Mouse (Mus musculus) layer of hippocampus, adult 9-10 months (tissue): ENCODE data around the gene Ndufs5.

Experiments used
- DNase-seq: peaks from one replicate; pipeline ENCODE4 v3.0.0; 2022; ENCODE audit warnings: low spot score

Gene Ndufs5

DNA sequence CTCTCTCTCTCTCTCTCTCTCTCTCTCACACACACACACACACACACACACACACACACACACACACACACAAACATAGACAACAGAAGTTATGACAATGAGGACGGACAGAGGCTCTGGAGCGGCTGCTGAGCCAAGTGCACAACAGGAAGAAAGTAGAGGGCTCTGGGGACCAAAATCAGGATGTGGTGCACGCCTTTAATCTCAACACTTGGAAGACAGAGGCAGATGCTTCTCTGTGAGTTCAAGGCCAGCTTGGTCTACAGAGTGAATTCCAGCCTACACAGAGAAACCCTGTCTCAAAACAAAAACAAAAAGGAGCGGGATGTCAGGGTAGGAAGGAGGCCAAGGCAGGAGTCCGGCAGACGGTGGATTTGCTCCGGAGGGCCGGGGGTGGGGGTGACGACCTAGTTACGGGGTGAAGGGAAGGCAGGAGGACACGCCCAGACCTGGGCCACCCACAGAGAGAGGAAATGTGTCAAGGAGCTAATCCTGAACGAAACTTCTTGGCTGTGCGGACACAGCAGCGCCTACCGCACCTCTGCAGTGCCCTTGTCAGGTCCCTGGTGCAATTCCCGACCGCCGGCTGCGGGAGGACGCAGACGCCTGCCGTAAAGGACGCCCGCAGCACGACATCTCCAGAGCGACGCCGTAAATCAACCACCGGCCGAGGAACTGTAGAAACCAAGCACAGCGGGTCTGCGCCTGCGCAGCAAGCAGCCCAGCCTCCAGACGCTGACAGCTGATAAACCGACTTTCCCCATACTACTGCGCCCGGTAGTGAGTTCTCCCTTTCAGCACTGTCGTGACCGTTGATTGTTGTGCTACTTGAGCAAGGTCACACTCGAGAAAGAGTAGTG is at the start of gene Ndufs5:
Gene Ndufs5, minus strand, starts transcription at position 629 of the 860 bp plus-strand sequence.
- peak; percentile 89 for DNase-seq

DNA sequence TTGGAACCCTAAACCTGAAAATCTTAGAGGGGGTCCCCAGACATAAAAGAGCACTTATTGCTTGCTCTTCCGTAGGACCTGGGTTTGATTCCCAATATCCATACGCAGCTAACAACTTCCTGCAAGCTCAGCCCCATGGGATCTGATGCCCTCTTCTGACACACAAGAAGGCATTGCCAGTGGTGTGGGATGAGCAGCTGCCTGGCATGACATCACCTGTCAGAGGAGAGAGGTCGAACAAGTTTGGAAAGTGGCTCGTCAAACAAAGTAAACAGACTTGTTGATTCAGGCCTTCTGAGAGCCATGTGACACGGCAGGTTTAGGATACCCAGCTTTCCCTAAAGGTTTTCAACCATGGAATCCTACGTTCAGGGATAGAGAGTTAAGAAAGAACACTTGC is 47.1 kb upstream of the Ndufs5 start:
- no peak for DNase-seq

DNA sequence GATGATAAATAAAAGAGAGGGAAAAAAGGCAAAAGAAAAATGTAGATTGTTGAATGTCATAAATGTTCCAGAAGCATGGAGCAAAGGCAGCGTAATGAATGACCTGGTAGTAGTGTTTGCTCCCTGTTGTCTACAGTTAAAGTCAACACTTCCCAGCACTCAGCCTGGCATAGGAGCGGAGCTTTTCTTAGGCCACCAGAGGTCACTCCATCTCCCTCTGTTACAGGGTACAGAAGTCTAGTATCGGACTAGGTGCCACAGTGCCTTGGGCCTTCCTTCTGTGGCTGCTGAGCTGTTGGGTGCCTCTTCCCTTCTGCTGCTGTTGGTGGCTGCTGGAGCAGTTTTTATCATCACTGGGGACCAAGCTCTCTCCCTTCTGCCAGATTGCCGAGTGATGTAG is 40.3 kb upstream of the Ndufs5 start:
- DNase-seq = no peak

GRCm38 (mm10) chr4:123750707-123751312 is 32.8 kb upstream of the Ndufs5 start:
- no peak for DNase-seq

GRCm38 (mm10) chr4:123750152-123750651 is 32.2 kb upstream of the Ndufs5 start, which contains the start of gene Akirin1:
TSS of gene Akirin1 (minus strand) at chr4:123750345.
- DNase-seq = peak; percentile 81

GRCm38 (mm10) chr4:123749484-123750130 is 31.6 kb upstream of the Ndufs5 start:
- no peak for DNase-seq

DNA sequence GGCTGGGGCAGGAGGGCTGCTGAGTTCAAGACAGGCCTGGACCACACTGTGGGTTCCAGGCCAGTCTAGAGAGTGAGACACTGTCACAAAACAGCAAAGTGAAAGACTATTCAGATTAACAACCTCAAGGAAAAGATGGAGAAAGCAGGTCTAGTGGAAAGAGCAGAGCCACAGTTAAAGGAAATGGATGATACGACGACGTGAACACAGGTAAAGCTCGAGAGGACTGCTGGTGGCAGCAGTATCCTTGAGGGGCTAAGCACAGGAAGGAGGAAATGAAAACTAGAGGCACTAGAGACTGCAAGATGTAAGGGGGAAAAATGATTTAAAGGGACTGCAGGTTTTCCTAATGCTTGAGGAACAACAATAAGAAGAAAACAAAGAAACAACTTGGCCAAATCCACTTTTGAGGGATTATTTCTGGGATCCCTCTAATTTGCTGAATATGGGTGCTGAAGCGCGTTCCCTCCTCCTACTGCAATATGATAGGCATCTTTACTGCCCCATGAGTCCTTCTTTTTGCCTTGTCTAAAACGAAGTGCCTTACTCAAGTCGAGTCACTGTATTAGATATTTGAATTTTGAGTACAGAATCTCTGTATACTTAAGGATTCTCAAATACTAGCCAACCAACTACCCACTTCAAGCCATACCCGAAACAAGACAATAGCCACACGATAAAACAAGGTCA is 30.9 kb upstream of the Ndufs5 start:
- DNase-seq = no peak

GRCm38 (mm10) chr4:123745221-123745775 is 27.3 kb upstream of the Ndufs5 start:
- DNase-seq = no peak

DNA sequence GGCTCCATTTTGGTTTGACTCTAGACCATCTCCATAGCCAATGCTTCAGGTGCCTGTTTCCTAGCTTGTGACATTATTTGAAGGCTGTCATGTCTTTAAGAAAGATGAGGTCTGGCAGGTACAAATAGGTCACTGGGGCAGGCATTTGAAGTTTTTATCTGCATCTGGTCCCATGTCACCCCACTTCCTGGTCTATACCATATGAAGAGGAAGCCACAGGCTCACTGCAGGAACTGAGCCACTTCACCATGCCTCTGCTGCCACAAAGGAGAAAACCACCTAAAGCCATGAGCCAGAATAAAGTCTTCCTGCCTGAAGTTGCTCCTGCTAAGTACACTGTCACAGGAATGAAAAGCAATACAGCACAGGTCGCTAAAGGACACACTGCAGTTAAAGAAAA is 24.9 kb upstream of the Ndufs5 start:
- DNase-seq = no peak

GRCm38 (mm10) chr4:123738708-123739107 is 20.7 kb upstream of the Ndufs5 start:
- DNase-seq = no peak

DNA sequence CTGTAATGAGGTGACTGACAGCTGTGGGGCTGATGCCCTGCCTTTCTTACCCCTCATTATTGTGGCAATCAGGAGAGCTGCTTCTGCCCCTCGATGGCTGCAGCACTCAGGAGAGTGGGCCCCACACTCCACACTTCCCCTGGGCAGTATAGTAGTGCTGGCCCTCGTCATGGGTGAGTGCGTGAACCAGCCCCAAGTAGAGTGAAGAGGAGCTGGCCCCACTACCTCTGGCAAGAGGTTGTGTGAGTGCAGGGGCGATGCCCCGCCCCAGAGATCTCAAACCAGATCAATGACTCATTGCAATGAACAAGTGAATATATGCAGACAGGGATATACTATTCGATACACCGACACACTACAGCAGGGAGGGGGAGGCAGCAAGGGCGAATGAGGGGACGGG is 15.5 kb upstream of the Ndufs5 start:
- DNase-seq = no peak

DNA sequence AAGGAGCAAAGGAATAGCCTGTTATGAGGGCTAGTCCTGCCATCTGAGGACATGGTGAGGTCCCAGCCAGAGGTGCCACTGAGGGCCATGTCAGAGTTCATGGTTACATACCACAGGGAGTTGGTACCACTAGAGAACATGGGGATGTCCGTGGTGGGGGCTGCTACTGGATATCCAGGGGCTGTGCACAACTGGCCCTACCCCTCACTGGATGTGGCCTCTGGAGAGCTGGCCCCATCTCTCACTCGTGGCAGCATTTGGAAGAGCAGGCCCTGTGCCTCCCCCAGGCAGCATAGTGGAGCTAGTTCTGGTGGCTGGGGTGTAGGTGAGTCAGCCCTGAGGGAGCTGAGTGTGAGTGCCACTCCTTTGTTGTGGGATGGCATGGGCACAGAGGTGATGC is 14.9 kb upstream of the Ndufs5 start:
- DNase-seq = no peak

DNA sequence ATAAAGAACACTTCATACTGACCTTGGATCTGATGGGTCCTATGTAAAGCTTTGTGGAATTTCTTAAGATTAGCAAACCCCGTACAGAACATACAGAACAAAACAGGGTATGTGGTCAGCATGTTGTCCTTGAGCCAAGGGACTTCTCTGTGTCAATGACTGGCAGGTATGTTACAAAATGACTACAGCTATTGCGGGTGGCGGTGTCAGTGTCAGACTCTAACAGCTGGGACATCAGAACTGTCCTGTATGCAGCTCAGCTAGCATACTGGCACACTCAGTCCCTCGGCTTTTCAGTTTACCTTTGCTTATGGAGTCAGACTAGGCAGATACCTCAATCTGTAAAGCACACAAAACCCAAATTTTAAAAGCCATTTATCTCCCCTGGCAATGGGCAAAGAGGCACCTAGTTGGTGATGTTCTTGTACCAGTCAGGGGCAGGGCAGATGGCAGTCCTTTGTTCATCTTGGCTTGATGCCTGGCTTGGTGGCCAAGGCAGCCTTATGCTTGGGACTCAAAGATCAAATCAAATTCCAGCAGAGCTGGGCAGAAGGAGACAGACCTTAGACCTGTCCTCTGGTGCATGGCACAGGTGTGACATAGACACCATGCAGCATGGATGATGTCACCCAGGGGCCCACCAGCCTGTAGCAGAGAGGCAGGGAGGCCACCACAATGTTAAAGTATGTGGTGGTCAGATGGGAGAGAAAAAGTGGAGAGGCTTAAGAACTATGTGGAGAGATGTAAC is 14.3 kb upstream of the Ndufs5 start:
- no peak for DNase-seq

- DNase-seq = no peak
Measured at GRCm38 (mm10) chr4:123721761-123722160, 3.8 kb upstream of the Ndufs5 start.

DNA sequence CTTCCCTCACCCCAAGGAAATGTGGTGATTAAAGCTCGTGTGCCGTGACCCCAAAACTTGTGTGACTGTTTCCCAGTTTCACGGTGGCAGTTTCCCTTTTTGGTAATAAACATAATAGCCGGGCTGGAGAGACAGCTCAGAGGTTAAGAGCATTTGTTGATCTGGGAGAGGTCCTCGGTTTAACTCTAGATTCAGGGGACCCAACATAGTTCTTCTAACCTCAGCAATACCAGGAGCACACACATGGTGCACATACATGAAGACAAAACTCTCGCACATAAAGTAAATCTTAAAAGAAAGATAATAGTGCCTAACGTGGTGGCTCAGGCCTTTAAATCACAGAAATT is 405 bp upstream of the Ndufs5 start:
- DNase-seq = no peak

- DNase-seq = no peak
Measured at GRCm38 (mm10) chr4:123712431-123712830, 5.6 kb downstream of the Ndufs5 start.

DNA sequence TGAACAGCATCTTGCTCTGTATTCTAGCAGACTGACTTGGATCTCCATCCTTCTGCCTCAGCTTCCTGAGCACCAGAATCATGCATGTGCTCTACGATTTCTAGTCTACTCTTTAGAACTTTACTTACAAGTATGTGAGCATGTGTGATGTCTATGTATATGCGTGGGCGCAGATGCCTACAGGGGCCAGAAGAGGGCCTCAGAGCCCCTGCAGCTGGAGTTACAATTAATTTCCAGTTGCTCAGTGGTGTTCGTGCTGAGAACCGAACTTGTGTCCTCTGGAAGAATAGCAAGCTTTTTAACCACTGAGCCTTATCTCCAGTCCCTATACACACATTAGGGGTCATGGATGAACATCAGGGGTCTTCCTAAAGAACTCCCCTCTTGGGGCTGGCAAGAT is 10.7 kb downstream of the Ndufs5 start:
- DNase-seq = no peak

DNA sequence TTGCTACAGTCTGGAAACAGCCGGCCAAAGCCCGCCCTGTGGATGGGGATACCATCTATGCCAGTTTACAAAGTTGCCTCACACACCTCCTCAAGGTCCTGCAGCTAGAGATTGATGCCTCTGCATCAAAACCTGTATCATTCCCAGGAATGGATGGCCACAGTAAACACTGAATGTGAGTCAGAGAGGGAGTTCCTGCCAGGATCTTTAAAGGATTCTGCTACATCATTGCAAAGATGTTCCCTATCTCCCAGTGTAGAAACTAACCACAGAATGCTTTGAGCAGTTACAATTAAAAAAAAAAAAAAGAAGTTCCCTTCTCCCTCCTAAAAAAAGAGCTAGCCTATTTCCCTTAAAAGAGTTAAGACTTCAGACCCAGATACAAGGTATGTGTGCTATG is 12.7 kb downstream of the Ndufs5 start:
- no peak for DNase-seq

DNA sequence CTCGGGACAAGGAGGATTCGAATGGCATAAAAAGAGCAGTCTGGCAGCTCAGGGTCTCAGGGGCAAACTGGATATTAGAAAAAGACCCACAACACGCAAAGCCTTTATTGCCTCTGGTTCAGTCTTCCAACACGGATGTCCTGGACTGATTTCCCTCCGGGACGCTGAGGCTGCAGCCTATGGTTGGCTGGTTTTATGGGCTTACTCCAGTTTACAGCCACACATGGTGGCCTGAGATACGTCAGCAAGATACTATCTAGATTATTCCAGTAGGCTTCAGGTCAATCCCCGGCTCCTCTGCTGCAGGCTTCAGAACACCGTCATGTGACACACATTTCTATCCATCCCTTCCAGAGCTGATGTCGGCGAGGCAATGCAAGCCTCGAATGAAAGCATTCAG is 24.6 kb downstream of the Ndufs5 start:
- no peak for DNase-seq

DNA sequence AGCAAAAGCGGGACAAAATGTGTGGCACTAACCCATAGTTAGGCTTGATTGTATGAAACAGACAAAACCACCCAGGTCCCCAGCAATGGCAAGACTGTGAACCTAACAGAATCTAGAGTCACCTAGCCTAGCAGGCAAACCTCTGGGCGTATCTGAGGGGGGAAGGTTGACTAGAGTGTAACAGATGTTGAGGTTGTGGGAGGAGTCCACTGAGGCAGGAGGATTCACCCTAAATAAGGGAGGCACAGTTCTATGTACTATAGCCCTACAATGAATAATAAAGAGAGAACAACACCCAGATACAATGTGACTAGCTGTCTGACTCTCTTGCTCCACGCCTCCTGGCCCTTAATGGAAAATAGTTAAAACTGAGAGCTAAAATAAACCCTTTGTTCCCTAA is 25.9 kb downstream of the Ndufs5 start:
- DNase-seq = no peak

- DNase-seq = no peak
Measured at GRCm38 (mm10) chr4:123690311-123690710, 27.7 kb downstream of the Ndufs5 start.
